In genomic region chr8:78860789-78861188, GRCm38 (mm10) we compare ENCODE assay signal across 23 mouse cellular contexts.
"Had no signal": no experiment of that assay in that cellular context is flagged by ENCODE, and none has a peak within 500 bp of the region (broad histone marks: within the 10 kb centered on the region; RNA-seq: fewer than 3 reads in every experiment).

No protein-coding gene starts in this region.

- H3K36me3 ChIP-seq: limb, embryonic 10.5 days; limb, embryonic 13.5 days; liver, embryonic 12.5 days; liver, embryonic 15.5 days; midbrain, embryonic 13.5 days; neural tube, embryonic 13.5 days had no signal

- ATAC-seq: intestine, postnatal 0 days; liver, embryonic 12.5 days; midbrain, embryonic 13.5 days; midbrain, embryonic 16.5 days had no signal

- DNase-seq: kidney, adult 2 months; kidney, postnatal 10 days; kidney, postnatal 4 days; liver; lung, adult 18-20 months; lung, postnatal 10 days; lung, postnatal 4 days; right cerebral cortex, adult 18-20 months; right cerebral cortex, postnatal 14 days; right cerebral cortex, postnatal 4 days; thymus, adult 2 months; thymus, postnatal 14 days; thymus, postnatal 4 days had no signal

- H3K9me3 ChIP-seq: limb, embryonic 10.5 days; limb, embryonic 13.5 days; liver, embryonic 12.5 days; liver, embryonic 15.5 days; midbrain, embryonic 13.5 days; neural tube, embryonic 13.5 days had no signal

- H3K4me3 ChIP-seq: limb, embryonic 10.5 days; limb, embryonic 13.5 days; liver, embryonic 12.5 days; liver, embryonic 15.5 days; midbrain, embryonic 13.5 days; myocyte; neural tube, embryonic 13.5 days had no signal

- H3K4me2 ChIP-seq: limb, embryonic 13.5 days; liver, embryonic 12.5 days; liver, embryonic 15.5 days; midbrain, embryonic 13.5 days; neural tube, embryonic 13.5 days had no signal

- H3K27ac ChIP-seq: limb, embryonic 10.5 days; limb, embryonic 13.5 days; liver, embryonic 12.5 days; liver, embryonic 15.5 days; midbrain, embryonic 13.5 days; neural tube, embryonic 13.5 days; stomach, postnatal 0 days had no signal

- H3K4me1 ChIP-seq: limb, embryonic 10.5 days; limb, embryonic 13.5 days; liver, embryonic 12.5 days; liver, embryonic 15.5 days; midbrain, embryonic 13.5 days; neural tube, embryonic 13.5 days had no signal

- H3K27me3 ChIP-seq: limb, embryonic 13.5 days; liver, embryonic 12.5 days; liver, embryonic 15.5 days; midbrain, embryonic 13.5 days; neural tube, embryonic 13.5 days had no signal

- H3K9ac ChIP-seq: limb, embryonic 13.5 days; liver, embryonic 12.5 days; liver, embryonic 15.5 days; midbrain, embryonic 13.5 days; neural tube, embryonic 13.5 days had no signal
